Mouse (Mus musculus): ENCODE measurements around the gene Slc11a1.

The Slc11a1 gene

GRCm38 (mm10) chr1:74353453-74354229, 21.4 kb upstream of the Slc11a1 start:
- no peak for DNase-seq (ENCODE audit: low spot score in 2 of 2)

- DNase-seq (ENCODE audit: low spot score in 2 of 2): no peak
These were observed 17.5 kb upstream of the Slc11a1 start for GRCm38 (mm10) chr1:74357531-74357930.

GRCm38 (mm10) chr1:74359952-74360517, 15.0 kb upstream of the Slc11a1 start:
- DNase-seq (ENCODE audit: low spot score in 2 of 2): no peak

- DNase-seq (ENCODE audit: low spot score in 2 of 2): peak; percentile 69 to 89
These were observed 13.2 kb upstream of the Slc11a1 start, which contains the start of gene Catip for GRCm38 (mm10) chr1:74361812-74362211. Gene Catip (plus strand): TSS chr1:74362108.

GRCm38 (mm10) chr1:74362325-74363229, 12.4 kb upstream of the Slc11a1 start:
- no peak for DNase-seq (ENCODE audit: low spot score in 2 of 2)

- DNase-seq (ENCODE audit: low spot score in 2 of 2): no peak
These were observed 11.6 kb upstream of the Slc11a1 start for GRCm38 (mm10) chr1:74363437-74363836.

GRCm38 (mm10) chr1:74364270-74364669, 10.7 kb upstream of the Slc11a1 start:
- DNase-seq (ENCODE audit: low spot score in 2 of 2): no peak

GRCm38 (mm10) chr1:74367886-74368645, 6.9 kb upstream of the Slc11a1 start:
- no peak for DNase-seq (ENCODE audit: low spot score in 2 of 2)

GRCm38 (mm10) chr1:74370040-74370439, 5.0 kb upstream of the Slc11a1 start:
- DNase-seq (ENCODE audit: low spot score in 2 of 2): no peak

GRCm38 (mm10) chr1:74373372-74373771, 1.6 kb upstream of the Slc11a1 start:
- DNase-seq (ENCODE audit: low spot score in 2 of 2): no peak

- DNase-seq (ENCODE audit: low spot score in 2 of 2): no peak
These were observed 566 bp downstream of the Slc11a1 start for GRCm38 (mm10) chr1:74375561-74375960.

- DNase-seq (ENCODE audit: low spot score in 2 of 2): no peak
These were observed 1.4 kb downstream of the Slc11a1 start for GRCm38 (mm10) chr1:74376396-74376795.

- no peak for DNase-seq (ENCODE audit: low spot score in 2 of 2)
These were observed 4.1 kb downstream of the Slc11a1 start for GRCm38 (mm10) chr1:74379058-74379504.

- no peak for DNase-seq (ENCODE audit: low spot score in 2 of 2)
These were observed 5.5 kb downstream of the Slc11a1 start for GRCm38 (mm10) chr1:74380484-74380883.

GRCm38 (mm10) chr1:74381588-74382021, 6.6 kb downstream of the Slc11a1 start:
- DNase-seq (ENCODE audit: low spot score in 2 of 2): no peak

GRCm38 (mm10) chr1:74383385-74383784, 8.4 kb downstream of the Slc11a1 start:
- DNase-seq (ENCODE audit: low spot score in 2 of 2): no peak

GRCm38 (mm10) chr1:74384525-74384924, 9.5 kb downstream of the Slc11a1 start:
- DNase-seq (ENCODE audit: low spot score in 2 of 2): no peak

GRCm38 (mm10) chr1:74385064-74385463, 10.1 kb downstream of the Slc11a1 start:
- DNase-seq (ENCODE audit: low spot score in 2 of 2): no peak

- no peak for DNase-seq (ENCODE audit: low spot score in 2 of 2)
These were observed 10.5 kb downstream of the Slc11a1 start for GRCm38 (mm10) chr1:74385531-74385930.

- no peak for DNase-seq (ENCODE audit: low spot score in 2 of 2)
These were observed 11.3 kb downstream of the Slc11a1 start for GRCm38 (mm10) chr1:74386363-74386713.

GRCm38 (mm10) chr1:74386714-74387385, 11.9 kb downstream of the Slc11a1 start:
- peak; percentile 87 to 95 for DNase-seq (ENCODE audit: low spot score in 2 of 2)

Data from left cerebral cortex, adult 9 months (tissue).